Mouse (Mus musculus): Measurements from ENCODE around the gene Tph1.

The Tph1 gene

GRCm38 (mm10) chr7:46603051-46603450, 69.3 kb downstream of the Tph1 start:
- DNase-seq (ENCODE audit: low read depth in 1 of 2, low spot score in 2 of 2) = no peak

DNA sequence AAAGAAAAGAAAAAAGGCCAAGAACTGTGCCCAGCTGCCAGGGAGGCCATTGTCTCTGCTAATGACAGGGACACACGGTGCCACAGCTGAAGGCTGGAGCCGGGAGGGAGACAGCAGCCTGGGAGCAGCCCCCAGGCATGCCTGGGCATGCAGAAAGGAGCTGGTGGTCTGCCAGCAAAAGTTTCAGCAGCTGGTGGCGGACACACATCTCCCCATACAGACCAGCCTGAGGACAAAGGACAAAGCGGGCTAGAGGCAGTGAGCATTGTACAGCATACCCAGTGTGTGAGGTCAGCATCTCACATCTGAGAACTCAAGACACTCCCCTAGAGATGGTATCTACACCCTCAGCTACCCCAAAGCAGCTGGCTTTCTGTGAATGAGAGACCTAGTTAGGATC, 70.3 kb downstream of the Tph1 start:
- no peak for DNase-seq (ENCODE audit: low read depth in 1 of 2, low spot score in 2 of 2)

- no peak for DNase-seq (ENCODE audit: low read depth in 1 of 2, low spot score in 2 of 2)
These were observed 71.2 kb downstream of the Tph1 start for GRCm38 (mm10) chr7:46601097-46601496.

DNA sequence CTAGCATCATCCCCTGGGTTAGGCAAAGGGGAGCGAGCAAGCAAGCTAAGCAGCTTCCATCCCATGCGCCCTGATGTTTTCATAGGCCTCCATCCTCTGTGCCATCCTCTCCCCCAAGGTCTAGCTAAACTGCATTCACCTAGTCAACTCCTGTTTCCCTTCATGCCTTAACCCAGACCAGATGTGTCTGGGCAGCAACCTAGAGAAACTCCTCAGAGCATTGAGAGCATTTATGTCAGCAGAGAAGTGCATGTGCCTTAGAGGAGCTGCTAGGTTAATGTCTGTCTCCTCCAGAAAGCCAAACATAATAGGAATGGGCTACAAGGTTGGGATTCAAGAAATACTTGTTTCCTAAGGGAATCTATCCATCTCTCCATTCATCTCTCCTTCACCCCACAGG, 75.3 kb downstream of the Tph1 start:
- DNase-seq (ENCODE audit: low read depth in 1 of 2, low spot score in 2 of 2) = no peak
